Mouse (Mus musculus) ES-Bruce4 (cell line): ENCODE measurements at regions not wholly inside any gene's neighbourhood (a gene's known extent, or its start where the extent isn't known, plus 50 kb on each side); places are given as distances from the start of the nearest gene placed in this dataset.

ENCODE experiments used
- H3K27ac ChIP-seq: 2 replicates; pipeline ENCODE4 v1.5.1; 2012; ENCODE audit warnings: low read length, inconsistent platforms; ENCODE audit not compliant: insufficient read depth
- H3K27me3 ChIP-seq: 2 replicates; pipeline ENCODE4 v1.6.1; 2012; ENCODE audit warnings: mild to moderate bottlenecking, low read length, inconsistent platforms; ENCODE audit not compliant: control insufficient read depth, poor library complexity, insufficient read depth, severe bottlenecking
- H3K36me3 ChIP-seq: 2 replicates; pipeline ENCODE4 v1.6.1; 2012; ENCODE audit warnings: inconsistent platforms, mild to moderate bottlenecking, low read length, moderate library complexity; ENCODE audit not compliant: control insufficient read depth, poor library complexity, insufficient read depth, severe bottlenecking
- H3K4me1 ChIP-seq: one replicate; pipeline ENCODE4 v1.8.1; 2011; ENCODE audit warnings: low read length; ENCODE audit not compliant: control insufficient read depth, insufficient read depth
- H3K4me3 ChIP-seq: 2 replicates; pipeline ENCODE4 v1.5.1; 2011; ENCODE audit warnings: low read depth, mild to moderate bottlenecking, low read length
- H3K9ac ChIP-seq: 2 replicates; pipeline ENCODE4 v1.6.1; 2012; ENCODE audit warnings: low read depth, mild to moderate bottlenecking, inconsistent platforms; ENCODE audit not compliant: poor library complexity, severe bottlenecking
- H3K9me3 ChIP-seq: replicated peaks from 2 replicates; pipeline ENCODE4 v1.6.1; 2012; ENCODE audit warnings: mild to moderate bottlenecking, low read length, inconsistent platforms; ENCODE audit not compliant: control insufficient read depth, poor library complexity, insufficient read depth, severe bottlenecking
- CTCF ChIP-seq: IDR thresholded peaks from one replicate; pipeline ENCODE4 v1.8.1; 2011; ENCODE audit warnings: low read depth, low read length
- EP300 ChIP-seq: IDR thresholded peaks from 2 replicates; pipeline ENCODE4 v1.6.1; 2011; ENCODE audit warnings: low read depth, low read length; ENCODE audit not compliant: insufficient read depth
- POLR2A ChIP-seq: IDR thresholded peaks from one replicate; pipeline ENCODE4 v1.8.1; 2011; ENCODE audit warnings: low read length; ENCODE audit not compliant: insufficient read depth

GRCm38 (mm10) chr4:84212004-84212403 is 463.1 kb downstream of the Bnc2 start:
- TF ChIP-seq CTCF (no peak), POLR2A (no peak), EP300 (no peak)
- Histone ChIP-seq H3K36me3 (no peaks in the 10 kb centered on the region), H3K27ac (no peak overlapping the region), H3K4me1 (no peaks in the 10 kb centered on the region), H3K9ac (no peak overlapping the region), H3K9me3 (no peaks in the 10 kb centered on the region), H3K4me3 (no peak overlapping the region), H3K27me3 (no peaks in the 10 kb centered on the region)

DNA sequence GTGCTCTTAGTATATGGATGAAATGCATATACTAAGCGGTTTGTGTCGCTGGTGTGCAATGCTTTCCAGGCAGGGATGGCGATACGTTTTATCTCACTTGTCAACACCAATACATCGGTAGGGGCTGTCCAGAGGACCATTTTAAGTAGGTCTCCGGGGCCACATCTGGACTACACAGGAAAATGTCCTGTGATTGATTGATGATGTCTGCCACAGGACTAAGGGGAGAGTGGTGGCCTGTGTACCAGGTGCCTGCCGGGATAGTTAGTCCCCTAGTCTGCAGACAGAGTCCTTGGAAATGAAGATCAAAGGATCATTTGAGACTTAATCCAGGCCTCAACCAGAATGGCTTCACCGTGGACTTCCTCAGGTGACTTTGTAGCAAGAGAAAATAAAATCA is 460.6 kb downstream of the Bnc2 start:
- no peak overlapping the region for H3K9ac ChIP-seq
- H3K27ac ChIP-seq = no peak overlapping the region
- H3K4me1 ChIP-seq = no peaks in the 10 kb centered on the region
- no peaks in the 10 kb centered on the region for H3K36me3 ChIP-seq
- no peak overlapping the region for H3K4me3 ChIP-seq
- no peaks in the 10 kb centered on the region for H3K27me3 ChIP-seq
- no peaks in the 10 kb centered on the region for H3K9me3 ChIP-seq
- TF ChIP-seq CTCF (no peak), EP300 (no peak), POLR2A (no peak)

DNA sequence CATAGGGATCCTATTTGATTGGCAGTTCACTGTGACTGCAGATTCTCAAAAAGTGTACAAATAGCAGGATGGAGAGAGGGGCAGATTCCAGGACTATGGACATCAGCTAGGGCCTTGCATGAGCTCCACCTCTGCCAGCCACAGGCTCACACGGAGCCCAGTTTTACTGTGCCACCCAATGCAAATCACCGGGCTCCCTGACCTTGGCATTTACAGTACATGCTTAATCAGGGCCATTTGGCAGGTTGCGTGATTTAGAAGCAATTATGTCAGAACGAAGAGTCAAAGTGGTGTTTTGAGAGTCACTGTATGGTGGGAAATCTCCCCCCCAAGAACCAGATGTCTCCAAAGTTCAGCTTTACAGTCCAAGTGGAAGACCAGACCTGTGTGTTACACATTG is 456.1 kb downstream of the Bnc2 start:
- Histone ChIP-seq H3K36me3 (no peaks in the 10 kb centered on the region), H3K27ac (no peak overlapping the region), H3K27me3 (no peaks in the 10 kb centered on the region), H3K9ac (no peak overlapping the region), H3K4me3 (no peak overlapping the region), H3K4me1 (peaks cover 7% of the 10 kb centered on the region), H3K9me3 (no peaks in the 10 kb centered on the region)
- no peak for TF ChIP-seq EP300
- TF ChIP-seq CTCF = no peak
- no peak for TF ChIP-seq POLR2A

GRCm38 (mm10) chr4:84222057-84222717 is 452.9 kb downstream of the Bnc2 start:
- H3K9me3 ChIP-seq = no peaks in the 10 kb centered on the region
- no peak for TF ChIP-seq EP300
- no peak for TF ChIP-seq CTCF
- TF ChIP-seq POLR2A = no peak
- no peak overlapping the region for H3K9ac ChIP-seq
- H3K27me3 ChIP-seq = no peaks in the 10 kb centered on the region
- H3K4me3 ChIP-seq = no peak overlapping the region
- peak overlapping the region; percentile 47; the same call in 1 of the 2 replicates for H3K27ac ChIP-seq
- H3K4me1 ChIP-seq = peaks cover 7% of the 10 kb centered on the region
- H3K36me3 ChIP-seq = no peaks in the 10 kb centered on the region

DNA sequence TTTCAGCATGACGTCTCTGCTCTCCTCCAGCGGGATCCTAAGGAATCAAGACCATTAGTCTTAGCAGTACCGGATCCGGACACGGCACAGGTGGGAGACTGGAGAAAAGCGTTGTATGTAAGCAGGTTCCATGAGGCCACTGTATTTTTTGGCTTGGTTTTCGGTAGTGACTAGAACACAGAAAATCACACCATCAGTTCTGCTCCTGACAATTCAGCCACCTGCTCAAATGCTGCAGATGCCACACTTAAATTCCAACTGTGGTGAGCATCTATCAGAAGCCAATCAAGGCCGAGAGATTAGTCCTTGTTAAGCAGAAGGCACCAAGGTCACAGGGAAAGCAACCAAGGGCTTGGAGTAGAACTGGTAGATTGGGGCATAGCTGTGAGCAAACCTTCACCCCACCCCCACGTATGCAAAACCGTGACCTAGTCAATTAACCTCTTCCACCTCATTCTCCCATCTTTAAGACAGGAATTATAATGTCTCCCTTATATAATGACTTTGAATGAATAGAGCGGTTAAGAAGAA is 452.2 kb downstream of the Bnc2 start:
- Histone ChIP-seq H3K4me1 (peaks cover 7% of the 10 kb centered on the region), H3K27ac (peak overlapping the region; percentile 41; the same call in 1 of the 2 replicates), H3K4me3 (no peak overlapping the region), H3K9me3 (no peaks in the 10 kb centered on the region), H3K36me3 (no peaks in the 10 kb centered on the region), H3K9ac (no peak overlapping the region), H3K27me3 (no peaks in the 10 kb centered on the region)
- TF ChIP-seq CTCF = no peak
- 0 out of 2 replicates have a peak, but pooled peaks have one; percentile 25 for TF ChIP-seq EP300
- TF ChIP-seq POLR2A = no peak

DNA sequence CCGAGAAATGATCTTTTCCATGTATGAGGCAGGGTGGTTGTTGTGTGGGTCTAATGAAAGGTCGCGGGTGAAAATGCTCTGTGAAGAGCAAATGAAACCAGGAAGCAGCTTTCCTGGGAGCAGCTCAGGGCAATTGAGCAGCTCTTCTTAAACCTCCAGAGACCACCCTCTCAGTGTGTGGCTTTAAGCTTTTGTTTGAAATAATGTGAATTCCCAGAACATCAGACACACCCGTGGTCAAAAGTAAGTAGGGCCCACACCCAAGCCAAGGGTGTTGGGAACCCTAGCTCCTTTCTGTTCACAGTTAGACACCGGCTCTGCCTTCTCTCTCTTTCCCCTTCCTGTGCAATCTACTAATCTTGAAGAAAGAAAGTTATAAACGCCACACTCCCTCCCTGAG is 450.5 kb downstream of the Bnc2 start:
- no peak for TF ChIP-seq EP300
- no peak for TF ChIP-seq CTCF
- no peak for TF ChIP-seq POLR2A
- Histone ChIP-seq H3K4me3 (no peak overlapping the region), H3K9me3 (no peaks in the 10 kb centered on the region), H3K27ac (peak overlapping the region; percentile 74), H3K4me1 (peaks cover 7% of the 10 kb centered on the region), H3K9ac (no peak overlapping the region), H3K36me3 (no peaks in the 10 kb centered on the region), H3K27me3 (no peaks in the 10 kb centered on the region)
